Mouse (Mus musculus) heart, adult 11 months (tissue): ENCODE data around the gene Rhbdl3.

ENCODE experiments used
- DNase-seq: peaks from one replicate; pipeline ENCODE4 v3.0.0; 2022

The Rhbdl3 gene

DNA sequence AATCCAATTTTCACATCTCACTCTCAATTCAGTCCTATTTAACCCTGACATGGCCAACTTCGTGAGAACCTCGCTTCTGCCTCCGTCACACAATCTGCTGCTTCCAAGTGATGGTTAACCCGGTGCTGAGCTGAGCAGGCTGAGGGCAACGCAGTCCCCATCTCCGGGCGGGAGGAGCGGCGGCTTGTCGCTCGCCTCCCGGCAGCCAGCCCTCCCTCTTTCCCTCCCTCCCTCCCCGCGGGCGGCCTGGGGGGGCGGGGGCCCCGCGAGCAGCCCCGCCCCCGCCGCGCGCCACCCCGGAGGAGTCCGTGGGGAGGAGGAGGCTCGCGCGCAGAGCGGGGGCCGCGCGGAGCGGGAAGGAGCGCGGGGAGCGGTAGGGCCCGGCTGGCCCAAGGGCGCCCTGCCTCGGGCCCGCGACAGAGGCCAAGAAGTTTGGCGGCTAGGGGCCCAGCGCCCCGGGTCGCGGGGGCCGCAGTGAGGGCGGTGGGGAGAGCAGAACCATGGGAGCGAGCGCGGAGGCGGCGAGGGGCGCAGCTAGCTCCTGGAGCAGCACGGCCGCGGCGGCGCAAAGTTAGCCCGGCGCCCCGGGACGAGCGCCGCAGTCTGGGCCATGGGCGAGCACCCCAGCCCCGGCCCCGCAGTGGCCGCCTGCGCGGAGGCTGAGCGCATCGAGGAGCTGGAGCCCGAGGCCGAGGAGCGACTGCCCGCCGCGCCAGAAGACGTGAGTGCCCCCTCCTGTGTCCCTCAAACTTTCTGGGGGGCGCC lies at the start of gene Rhbdl3:
Gene Rhbdl3, plus strand, starts transcription at position 362 of the 765 bp plus-strand sequence.
- DNase-seq, result peak; percentile 98

DNA sequence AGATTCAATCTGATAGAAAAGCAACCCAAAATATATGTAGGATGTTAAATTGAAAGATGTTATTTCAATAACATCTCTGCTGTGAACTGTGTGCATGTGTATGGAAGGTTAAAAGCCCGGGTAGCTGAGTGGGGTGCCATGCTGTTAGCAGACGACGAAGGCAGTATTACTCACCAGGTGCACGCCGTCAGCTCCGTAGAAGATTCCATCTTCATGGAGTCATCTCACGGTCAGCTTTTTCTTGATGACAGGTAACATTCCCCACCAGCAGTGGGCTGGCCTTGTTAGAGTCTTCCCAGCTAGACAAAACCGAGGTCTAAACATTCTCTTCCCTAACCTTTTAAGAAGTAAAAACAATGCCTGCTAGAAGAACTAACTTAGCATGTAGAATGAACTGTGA lies 36.6 kb upstream of the Rhbdl3 start:
- peak; percentile 56 for DNase-seq

DNA sequence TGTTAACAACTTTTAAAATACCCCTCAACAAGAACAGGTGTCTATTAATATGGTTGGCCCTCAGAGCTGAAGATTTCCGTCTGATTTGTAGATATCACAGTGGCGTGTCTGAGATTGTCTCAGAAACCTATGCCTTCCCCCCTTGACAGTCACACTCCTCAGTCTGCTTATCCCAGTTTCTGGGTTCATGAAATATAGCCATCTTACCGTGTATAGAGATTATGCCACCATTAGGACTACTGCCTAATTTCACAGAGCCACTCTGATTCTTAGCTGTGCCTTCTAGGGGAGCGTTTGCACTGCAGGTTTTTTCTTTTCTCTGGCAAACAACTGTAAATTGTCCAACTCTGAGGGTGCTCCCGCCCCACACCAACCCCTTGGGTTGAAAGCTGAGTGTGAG lies 29.6 kb upstream of the Rhbdl3 start:
- peak; percentile 55 for DNase-seq

DNA sequence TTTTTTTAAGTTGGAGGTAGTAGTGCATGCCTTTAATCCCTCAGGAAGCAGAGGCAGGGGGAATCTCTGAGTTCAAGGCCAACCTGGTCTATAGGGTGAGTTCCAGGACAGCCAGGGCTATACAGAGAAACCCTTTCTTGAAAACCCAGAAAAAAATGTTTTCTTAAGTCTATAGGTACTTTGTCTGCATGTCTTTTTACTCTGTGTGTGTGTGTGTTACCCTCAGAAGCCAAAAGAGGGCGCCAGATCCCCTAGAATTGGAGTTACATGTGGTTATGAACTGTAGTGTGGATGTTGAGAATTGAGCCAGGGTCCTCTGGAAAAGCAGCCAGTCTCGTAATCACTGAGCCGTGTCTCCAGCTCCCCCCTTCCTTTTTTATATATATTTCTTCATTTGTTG lies 25.7 kb upstream of the Rhbdl3 start:
- peak; percentile 29 for DNase-seq

DNA sequence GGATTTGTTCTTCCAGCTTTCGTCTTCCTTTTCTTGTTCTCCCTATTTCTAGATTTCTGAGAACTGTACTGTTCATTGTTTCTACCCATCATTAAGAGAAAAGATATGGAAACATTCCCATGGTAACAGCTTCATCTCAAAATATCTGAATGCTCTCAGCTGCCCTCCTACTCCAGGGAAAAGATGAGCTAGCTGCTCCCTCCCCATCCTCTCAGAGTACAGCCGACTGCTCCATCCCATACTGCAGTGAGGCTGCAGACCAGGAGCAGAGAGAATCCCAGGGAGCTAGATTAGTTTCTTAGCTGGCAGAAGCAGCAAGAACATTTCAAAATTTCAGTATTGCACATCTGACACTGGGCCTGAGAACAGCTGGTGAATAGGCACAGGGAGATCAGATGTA lies 22.7 kb upstream of the Rhbdl3 start:
- no peak for DNase-seq

DNA sequence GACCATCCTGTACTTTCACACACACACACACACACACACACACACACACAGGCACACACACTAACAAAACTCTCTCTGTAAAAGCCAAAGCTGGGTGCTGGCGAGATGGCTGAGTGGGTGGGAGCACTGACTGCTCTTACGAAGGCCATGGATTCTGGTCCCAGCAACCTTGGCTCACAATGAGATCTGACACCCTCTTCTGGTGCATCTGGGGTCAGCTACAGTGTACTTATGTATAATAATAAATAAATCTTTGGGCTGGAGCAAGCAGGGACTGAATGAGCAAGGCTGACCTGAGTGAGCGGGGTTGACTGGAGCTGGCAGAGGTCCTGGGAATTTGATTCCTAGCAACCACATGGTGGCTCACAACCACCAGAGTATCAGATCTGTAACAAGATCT lies 16.9 kb upstream of the Rhbdl3 start:
- peak; percentile 92 for DNase-seq

- peak; percentile 96 for DNase-seq
These were observed 16.1 kb upstream of the Rhbdl3 start for GRCm38 (mm10) chr11:80284641-80285040.

DNA sequence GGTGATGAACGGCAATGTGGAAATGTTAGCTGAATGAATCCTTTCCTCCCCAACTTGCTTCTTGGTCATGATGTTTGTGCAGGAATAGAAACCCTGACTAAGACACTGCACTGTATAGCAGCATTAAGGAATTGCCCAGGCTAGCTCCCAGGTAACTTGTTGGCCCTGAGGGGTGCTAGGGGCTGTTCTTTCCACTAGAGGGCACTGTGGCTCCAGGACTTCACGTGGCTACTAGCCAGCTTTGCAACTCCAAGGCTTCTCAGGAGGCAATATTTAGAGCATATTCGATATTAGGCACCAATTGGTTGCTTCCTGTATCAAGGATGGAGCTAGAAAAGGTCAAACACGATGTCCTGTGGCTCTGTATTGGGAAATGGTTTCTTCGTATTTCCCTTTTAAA lies 13.6 kb upstream of the Rhbdl3 start:
- no peak for DNase-seq

DNA sequence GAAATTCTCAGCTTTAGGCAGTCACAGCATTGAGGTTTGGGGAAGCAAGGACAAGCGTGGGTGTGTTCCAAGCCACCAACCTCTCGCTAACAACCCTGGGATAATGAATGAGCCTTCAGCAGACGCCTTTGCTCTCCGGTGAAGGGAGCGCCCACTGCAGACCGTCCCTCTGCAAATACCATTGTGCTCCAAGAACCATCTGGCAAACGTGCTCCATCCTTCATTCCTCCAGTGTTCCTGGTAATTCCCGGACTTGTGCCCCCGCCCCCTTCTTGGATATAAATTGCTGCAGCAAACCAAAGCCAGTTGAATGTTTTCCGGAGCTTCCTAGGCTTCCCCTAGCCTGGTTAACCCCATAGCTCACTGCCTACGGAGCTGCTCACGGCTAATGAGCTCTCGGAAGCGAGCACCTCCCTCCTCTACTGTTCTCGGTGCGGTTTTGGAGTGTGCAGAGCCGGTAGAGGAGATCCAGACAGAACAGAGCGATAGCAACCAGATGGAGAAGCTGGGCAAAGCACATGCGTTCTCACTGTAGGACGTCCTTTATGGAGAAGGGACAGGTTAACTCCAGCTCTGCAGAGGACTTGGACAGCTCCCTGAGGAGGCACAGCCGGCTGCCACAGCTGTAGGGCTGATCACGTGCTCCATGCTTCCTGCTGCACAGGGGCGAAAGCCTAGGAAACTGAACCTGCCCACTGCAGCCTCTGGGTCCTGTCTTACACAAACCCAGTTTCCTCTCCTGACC lies 10.8 kb upstream of the Rhbdl3 start:
- DNase-seq, result peak; percentile 95

DNA sequence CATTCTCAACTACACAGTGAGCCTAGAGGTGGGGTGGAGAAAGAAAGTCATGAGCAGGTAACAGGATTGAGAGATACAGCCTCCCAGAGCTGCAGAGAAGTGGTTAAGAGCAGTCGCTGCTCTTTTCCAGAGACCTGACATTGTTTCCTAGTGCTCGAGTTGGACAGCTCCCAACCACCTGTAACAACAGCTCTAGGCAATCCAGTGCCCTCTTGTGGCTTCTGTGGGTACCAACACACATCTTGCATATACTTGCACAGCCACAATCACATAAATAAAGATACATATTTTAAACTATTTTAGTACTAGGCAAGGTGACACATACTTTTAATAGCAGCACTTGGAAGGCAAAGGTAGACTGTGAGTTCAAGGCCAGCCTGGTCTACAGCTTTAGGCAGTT lies 9.7 kb upstream of the Rhbdl3 start:
- DNase-seq, result no peak

GRCm38 (mm10) chr11:80292463-80292862 lies 8.2 kb upstream of the Rhbdl3 start:
- no peak for DNase-seq

- DNase-seq, result no peak
These were observed 5.6 kb upstream of the Rhbdl3 start for GRCm38 (mm10) chr11:80295066-80295465.

- DNase-seq, result no peak
These were observed 4.9 kb upstream of the Rhbdl3 start for GRCm38 (mm10) chr11:80295785-80296184.

DNA sequence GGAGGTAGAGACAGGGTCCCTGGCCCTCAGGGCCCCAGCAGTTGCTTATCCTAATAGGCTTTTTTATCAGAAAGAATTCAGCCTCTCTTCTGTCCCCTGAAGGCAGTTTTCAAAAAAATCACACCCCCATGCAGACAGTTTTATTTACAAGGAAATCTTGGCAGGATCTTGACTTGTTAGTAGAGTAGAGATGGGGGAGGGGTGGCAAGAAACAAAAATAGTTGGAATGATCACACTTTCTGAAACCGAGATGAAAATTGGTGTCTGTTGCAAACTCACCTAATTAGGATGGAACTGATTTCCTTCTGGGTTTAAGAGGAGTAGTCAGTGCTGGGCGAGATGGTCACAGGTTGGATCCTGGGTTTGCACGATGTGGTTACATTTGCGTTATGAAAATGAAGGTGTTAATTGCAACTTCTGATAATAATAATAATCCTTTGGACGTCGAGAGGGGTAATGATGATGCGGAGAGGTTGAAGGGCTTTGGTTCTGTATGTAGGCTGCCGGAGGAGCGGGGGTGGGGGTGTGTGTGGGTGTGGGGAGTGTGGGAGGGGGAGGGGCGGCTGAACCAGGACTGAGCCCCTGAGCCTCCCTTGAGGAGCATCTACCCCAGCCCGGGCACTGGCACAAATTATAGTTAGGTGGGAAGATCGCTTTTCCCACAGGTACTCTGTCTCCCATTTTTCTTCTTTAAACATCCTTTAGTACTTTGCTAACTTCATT lies 1.0 kb upstream of the Rhbdl3 start:
- no peak for DNase-seq

GRCm38 (mm10) chr11:80301316-80302045 lies 769 bp downstream of the Rhbdl3 start:
- peak; percentile 98 for DNase-seq

GRCm38 (mm10) chr11:80302046-80302390 lies 1.3 kb downstream of the Rhbdl3 start:
- DNase-seq, result no peak

DNA sequence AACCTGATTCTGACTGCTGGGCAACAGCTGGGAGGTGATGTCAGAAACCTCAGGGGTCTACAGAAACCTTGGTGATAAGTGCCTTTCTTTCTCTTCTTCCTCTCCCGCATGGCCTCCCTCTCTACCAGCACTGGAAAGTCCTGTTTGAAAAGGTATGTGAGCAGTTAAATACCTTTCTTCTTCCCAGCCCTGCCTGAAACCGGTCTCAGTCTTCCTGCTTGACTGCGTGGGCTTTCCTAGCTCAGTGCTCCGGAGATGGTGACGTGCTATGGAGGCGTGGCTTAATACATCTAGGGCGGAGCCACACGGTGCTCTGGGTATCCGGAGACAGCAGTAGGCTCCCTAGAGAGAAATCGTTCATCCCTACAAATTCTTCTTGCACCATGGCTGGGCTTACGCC lies 1.8 kb downstream of the Rhbdl3 start:
- DNase-seq, result peak; percentile 98

DNA sequence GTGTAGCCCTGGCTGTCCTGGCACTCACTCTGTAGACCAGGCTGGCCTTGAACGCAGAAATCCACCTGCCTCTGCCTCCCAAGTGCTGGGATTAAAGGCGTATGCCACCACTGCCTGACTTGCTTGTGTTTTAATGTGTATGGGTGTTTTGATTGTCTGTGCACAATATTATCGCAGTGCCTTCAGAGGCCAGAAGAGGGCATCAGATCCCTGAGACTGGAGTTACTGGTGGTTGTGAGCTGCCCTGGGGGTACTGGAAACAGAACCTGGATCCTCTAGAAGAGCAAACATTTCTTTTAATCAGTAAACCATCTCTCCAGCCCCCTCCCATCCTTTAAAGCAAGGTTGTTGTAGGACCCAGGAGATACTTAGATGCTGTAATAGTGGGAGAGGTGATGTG lies 3.0 kb downstream of the Rhbdl3 start:
- no peak for DNase-seq

GRCm38 (mm10) chr11:80304846-80305245 lies 4.1 kb downstream of the Rhbdl3 start:
- no peak for DNase-seq

- DNase-seq, result no peak
These were observed 7.8 kb downstream of the Rhbdl3 start for GRCm38 (mm10) chr11:80308537-80308936.

DNA sequence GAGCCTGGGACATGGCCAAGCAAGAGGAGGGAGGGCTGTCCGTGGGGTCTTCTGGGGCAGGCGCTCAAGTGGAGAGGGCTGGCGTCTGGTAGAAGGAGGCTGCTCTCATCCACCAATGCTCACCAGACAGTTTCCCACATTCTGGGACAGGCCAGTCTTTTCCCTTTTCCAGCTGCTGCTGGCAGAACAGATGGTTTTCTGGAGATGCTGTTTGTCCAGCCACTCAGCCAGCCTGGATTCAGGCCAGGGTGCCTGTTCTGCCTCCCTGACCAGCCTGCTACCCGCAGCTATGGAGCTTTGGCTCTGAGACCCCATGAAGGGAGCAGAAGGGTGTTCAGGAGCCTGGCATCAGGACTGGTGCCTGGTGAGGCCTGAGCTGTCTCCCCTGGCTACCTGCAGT lies 10.6 kb downstream of the Rhbdl3 start:
- no peak for DNase-seq

- DNase-seq, result no peak
These were observed 11.3 kb downstream of the Rhbdl3 start for GRCm38 (mm10) chr11:80312049-80312448.

DNA sequence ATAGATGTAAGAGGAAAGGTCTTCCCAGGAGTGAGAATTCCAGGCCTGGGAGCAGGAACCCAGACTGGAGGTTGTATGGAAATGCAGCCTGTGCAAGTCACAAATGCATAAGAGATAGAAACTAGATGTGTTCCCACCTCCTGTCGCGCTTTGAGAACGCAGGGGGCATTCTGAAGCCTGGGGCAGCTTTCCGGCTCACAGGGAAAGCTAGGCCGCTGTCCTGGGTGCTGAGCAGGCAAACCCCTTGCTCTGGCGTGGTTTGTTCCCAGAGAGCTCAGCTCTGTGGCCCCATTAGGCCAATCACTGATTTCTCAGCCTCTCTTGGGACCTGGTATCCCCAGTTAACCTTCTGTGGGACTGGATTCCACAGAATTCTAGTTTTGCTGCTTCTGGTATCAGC lies 11.9 kb downstream of the Rhbdl3 start:
- DNase-seq, result no peak
